Mouse (Mus musculus) layer of hippocampus, adult 11-12 months (tissue): ENCODE results near the gene Tnni3.
"Not testable (repeated sequence)": the region's sequence is repeated elsewhere in the genome, so short reads cannot be mapped to it uniquely, and the experiment has no call there.

Experiments used
- DNase-seq: peaks from one replicate; pipeline ENCODE4 v3.0.0; 2022; ENCODE audit warnings: low spot score

The Tnni3 gene

DNA sequence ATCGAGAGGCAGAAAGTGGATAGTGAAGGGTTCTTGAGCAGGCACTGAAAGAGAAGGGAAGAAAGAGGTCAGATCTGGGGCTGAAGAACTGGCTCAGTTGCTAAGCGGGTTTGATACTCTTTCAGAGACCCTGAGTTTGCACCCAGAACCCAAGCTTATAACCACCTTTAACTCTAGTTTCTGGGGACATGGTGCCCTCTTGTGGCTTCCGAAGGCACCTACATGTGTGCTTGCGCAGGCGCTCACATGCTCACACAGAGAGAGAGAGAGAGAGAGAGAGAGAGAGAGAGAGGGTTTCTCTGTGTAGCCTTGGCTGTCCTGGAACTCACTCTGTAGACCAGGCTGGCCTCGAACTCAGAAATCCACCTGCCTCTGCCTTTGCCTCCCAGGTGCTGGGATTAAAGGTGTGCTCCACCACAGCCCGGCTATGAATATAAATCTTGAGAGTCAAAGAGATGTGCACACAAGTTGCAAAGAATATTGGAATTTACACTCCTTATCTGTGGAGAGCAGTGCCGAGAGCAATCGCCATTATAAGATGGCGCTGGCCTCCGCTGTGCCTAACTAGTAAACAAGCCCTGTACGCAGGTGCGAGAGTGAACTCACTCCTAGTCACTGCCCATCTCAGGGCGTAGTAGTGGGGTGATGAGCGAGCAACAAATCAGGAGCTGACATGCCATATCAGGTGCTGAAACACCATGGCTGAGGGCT lies at the start of gene Tnni3:
Gene Tnni3, minus strand, starts transcription at position 18 of the 711 bp plus-strand sequence.
- peak; percentile 52 for DNase-seq

DNA sequence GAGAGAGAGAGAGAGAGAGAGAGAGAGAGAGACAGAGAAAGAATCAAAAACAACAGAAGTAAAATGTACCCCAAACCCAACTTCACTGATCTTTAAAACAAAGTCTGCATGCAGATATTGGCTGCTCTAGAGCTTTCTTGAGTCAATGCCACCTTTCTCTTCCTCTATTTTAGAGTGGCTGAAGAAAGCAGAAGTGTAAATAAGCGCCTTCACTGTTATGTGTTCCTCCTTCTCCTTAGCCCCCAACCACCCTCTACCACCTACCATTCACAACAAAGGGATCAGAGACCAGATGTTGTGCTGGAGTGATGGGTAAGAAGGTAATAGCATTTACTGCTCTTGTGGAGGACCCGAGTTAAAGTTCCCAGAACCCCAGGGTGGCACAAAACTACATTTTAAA lies 48.3 kb upstream of the Tnni3 start:
- DNase-seq = not testable (repeated sequence)

DNA sequence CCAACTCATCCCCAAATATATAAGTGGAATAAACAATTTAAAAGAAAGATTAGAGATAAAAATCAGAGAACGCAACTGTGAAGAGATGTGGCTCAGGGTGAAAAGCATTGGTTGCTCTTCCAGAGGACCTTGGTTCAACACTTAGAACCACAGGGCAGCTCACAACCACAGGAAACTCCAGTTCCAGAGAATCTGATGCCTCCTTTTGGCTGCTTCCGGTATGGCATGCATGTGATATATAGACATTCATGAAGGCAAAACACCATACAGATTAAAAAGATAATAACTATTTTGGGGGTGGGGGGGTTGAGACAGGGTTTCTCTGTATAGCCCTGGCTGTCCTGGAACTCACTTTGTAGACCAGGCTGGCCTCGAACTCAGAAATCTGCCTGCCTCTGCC lies 38.6 kb upstream of the Tnni3 start:
- DNase-seq = no peak

DNA sequence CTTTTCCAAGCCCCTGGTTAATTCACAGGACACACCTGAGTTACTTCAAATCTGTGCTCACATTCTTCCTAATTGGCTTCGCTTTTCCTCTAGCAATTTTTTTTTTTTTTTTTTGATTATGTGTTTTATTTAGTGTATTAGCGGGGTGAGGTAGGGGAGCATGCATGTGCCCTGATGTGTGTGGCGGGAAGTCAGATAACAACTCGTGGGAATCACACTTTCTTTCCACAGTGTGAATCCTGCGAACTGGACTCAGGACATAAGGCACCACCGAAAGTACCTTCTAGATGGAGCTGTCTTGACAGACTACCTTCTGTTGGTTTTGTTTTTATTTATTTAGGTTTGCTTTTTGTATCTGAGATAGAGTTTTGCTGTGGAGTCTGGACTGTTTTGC lies 33.1 kb upstream of the Tnni3 start:
- no peak for DNase-seq

DNA sequence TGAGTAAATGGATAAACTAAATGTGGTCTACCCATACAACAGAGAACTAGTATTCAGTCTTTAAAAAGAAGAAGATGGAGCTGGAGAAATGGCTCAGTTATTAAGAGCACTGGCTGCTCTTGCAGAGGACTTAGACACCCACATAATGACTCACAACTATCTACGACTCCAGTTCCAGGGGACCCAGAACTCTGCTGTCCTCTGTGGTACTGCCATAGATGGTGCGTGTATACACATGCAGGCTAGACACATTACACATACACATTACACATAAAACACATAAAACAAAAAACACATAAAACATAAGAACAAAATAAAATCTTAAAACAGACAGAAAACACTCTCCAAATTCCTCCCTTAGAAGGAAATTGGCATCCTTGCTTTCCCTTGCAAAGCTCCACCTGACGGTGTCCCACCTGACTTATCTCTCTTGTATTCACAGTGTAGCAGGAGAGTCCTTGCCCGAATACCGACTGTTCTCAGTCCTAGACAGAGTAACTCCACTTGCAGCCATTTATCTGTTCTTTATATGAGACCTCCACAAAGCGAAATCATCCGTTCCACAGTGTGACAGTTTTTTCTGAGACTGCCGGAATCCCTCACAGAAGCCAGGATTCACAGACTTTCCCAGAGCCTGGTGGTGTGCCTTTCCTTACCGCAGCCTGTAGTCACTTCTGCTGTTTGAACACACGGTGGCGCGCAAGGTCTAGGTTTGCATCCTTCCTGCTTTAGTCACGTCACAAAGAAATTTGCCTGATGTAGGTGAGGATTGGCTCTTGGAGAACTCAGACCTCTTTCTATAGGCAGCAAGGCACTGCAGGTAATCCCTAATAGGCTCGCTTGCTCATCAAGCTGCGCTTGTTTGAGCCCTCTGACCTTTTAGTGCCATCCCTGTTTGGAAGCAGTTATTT lies 32.5 kb upstream of the Tnni3 start:
- peak; percentile 84 for DNase-seq

DNA sequence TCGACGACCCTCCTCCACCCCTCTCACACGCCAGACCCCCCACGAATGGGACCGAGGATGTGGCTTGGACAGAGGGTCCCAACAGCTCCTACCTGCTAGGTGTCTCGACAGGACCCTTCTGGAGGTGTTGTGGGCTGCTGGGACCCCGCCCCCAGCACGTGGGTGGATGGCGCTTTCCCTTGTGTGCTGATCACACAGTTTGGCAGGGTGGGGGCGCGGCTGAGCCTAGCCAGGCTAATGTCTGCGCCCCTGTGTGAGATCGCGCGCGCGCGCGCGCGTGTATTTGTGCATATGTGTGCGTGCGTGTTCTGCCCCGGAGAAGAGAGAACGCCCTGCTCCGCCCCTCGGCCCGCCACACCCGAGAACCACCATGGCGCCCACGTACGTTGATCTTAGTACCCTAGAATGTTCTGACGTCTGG lies 23.2 kb upstream of the Tnni3 start, which contains the start of gene Syt5:
Gene Syt5, minus strand, starts transcription at position 321 of the 421 bp plus-strand sequence.
- DNase-seq = peak; percentile 78

DNA sequence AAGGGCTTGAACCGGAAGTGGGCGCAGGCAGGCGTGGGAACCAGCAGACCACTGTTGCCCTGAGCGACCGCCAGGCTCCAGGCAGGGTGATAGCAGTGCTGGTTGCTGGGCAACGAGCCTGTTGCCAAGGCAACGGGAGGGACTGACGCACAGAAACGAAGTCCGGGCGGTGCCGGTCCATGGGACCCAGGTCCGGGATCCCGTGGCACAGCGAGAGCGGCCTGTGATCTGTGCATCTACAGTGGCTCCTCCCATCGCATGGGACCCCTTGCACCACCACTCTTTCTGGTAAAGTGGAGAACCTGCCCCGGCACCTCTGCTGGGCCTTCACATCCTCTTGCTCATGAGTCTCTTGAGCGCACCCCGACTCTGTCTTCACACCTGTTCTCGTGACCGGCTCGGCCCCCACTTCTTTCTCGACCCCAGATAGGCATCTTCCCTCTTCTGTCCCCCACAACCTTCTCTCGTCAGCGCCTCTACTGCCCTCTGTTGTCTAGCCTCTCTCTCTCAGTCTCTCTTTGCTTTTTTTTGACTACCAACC lies 22.6 kb upstream of the Tnni3 start:
- peak; percentile 92 for DNase-seq

DNA sequence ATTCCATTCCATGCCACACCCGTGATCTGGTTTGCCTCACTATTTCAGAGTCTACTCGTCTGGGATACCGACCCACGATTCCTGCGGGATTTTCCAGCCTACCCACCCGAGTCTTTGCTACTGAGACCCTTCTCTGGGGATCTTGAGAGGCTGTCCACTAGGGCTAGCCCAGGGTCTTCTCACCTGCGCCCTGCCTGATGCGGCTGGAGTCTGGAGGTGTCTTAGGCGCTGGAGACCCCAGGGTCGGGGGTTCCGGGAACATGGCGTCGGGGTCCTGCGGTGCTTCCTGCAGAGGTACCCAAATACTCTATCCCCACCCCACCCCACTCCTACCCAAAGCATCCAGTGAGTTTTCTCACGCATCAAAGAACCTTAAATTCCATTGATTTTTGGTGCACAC lies 22.0 kb upstream of the Tnni3 start:
- DNase-seq = no peak

DNA sequence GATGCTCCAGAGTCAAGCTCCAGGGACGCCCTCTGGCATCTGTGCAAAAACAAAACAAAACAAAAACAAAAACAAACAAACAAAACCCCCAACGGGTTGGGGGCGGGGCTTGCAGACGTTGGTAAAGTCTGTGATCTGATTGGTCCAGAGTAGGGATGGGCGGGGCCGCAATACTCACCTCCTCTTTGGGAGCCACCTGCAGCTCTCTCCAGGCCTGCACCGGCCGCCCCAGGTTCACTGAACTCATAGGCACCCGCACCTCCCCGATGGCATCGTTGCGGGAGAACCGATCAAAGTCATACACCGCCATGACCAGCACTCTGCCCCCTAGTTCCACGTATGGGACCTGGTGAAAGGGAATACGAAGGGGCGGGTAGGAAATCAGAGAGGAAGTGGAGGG lies 18.0 kb upstream of the Tnni3 start:
- DNase-seq = no peak

DNA sequence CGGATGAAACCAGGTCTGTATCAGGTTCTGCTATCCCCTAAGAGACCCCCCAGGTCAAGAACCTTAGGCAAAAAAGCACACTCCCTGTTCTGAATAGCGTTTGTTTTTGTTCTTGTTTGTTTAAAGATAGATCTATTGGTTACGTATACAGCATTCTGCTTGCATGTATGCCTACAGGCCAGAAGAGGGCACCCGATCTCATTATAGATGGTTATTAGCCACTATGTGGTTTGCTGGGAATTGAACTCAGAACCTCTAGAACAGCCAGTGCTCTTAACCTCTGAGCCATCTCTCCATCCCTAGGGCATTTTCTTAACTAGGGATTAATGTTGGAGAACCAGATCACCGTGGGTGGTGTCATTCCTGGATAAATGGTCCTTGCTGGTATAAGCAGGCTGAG lies 17.3 kb upstream of the Tnni3 start:
- DNase-seq = no peak

DNA sequence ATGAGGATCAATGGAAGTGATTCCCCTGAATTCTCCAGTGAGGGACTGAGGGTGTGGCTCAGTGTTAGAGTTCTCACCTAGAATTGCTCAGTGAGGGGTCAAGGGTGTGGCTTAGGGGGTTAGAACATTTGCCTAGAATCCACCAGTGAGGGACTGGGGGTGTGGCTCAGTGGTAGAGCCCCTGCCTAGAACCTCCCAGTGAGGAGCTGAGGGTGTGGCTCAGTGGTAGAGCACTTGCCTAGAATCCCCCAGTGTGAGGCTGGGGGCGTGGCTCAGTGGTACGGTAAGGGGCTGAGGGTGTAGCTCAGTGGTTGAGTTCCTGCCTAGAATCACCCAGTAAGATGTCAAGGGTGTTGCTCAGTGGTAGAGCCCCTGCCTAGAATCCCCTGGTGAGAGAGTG lies 15.0 kb upstream of the Tnni3 start:
- DNase-seq = no peak

DNA sequence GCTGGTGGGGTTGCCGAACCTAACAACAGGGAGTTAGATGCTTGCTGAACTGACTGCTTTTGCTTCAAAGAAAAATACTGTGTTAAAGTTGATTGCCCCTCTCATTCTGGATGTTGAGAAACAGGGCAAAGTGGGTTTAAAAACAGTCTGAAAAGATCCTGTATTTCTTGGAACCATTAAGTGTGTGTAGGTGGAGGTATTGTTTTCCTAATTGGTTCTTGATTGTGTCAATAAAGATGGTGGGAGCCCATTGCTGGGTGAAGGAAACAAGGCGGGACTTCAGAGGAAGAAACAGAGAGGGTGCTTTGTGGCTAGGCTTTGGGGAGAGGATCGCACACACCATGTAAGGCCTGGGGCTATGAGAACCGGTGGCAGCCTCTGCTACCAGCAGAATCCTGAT lies 13.2 kb upstream of the Tnni3 start:
- no peak for DNase-seq

DNA sequence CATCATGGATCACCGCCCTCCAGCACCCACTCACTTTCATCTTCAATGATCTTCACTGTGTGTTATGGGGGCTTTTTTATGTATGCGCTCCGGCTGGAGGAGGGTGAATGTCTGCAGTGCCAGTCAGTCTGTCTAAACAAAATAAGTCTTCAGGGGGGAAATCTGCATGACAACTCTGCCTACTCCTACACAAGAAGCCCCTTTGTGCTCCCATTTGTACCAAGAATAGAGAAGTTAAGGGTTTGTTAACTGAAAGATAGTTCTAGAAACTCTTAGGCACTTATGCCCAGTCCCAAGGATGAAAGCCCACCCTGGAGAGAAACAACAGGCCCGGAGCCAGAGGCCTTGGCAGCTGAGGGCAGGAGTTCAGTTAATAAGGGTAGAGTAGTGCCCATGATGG lies 12.3 kb upstream of the Tnni3 start:
- no peak for DNase-seq

DNA sequence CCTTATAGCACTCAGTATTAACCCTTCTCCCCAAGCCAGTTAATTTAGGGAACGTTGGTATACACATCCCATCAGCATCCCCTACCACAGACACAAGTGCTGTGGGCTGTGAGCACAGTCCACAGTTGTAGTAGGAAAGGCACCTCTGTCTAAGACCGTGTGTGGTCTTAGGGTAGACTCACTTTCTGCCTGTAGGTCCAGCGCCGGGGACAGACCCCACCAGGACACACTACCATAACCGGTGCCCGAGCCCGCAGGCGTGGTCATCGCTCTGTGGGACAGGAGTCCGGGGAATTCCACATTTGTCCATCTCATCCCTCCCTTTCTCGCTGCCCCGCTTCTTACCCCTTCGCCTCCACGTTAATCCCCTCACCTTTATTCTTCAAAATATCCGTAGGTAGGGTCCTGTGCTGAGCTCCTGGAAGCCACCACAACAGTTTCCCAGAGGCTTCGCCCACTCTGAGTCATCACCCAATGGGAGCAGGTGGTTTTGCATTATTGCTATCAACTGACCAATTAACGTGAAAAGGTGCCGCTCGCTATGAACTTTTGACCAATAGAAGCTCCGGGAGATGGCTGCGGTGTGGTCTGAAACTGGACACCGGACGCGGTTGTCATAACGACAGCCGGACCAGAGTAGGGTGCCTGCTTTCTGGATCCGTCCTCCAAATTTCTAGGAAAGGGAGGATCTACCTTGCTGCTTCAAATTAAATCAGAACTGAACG lies 8.1 kb upstream of the Tnni3 start, which contains the start of gene Dnaaf3:
Gene Dnaaf3, minus strand, starts transcription at position 449 of the 725 bp plus-strand sequence.
- DNase-seq = no peak

DNA sequence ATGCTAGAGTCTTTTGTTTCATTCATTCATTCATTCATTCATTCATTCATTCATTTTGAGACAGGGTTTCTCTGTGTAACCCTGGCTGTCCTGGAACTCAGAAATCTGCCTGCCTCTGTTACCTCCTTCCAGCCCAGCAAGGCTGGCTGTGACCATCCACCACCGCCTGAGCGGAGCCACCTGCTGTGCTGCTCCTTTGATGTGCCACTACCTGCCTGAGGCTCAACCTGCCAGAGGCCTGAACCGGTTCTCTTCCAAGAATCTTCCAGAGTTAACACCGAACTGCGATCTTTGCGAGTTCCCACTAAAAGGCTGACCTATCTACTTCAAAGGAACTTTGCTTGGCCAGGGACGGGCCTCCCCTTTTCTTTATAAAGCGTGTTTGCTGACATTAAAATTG lies 6.1 kb upstream of the Tnni3 start:
- not testable (repeated sequence) for DNase-seq

DNA sequence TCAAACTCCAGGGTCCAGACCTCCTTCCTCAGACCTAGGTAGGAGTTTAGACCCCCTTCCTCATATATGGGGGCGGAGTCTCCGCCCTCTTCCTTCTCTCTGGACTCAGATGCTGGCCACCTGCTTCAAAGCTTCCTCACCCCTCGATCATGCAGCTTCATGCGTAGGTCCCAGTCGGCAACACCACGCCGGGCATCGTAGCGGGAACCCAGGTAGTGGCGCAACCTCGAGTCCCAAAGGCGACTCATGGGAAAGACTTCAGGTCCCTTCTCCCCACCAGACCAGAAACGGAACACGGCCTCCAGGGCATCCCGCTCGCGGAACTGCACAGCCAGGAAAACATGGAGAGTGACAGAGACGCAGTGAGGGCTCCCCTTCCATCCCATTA lies 3.3 kb upstream of the Tnni3 start:
- DNase-seq = no peak

DNA sequence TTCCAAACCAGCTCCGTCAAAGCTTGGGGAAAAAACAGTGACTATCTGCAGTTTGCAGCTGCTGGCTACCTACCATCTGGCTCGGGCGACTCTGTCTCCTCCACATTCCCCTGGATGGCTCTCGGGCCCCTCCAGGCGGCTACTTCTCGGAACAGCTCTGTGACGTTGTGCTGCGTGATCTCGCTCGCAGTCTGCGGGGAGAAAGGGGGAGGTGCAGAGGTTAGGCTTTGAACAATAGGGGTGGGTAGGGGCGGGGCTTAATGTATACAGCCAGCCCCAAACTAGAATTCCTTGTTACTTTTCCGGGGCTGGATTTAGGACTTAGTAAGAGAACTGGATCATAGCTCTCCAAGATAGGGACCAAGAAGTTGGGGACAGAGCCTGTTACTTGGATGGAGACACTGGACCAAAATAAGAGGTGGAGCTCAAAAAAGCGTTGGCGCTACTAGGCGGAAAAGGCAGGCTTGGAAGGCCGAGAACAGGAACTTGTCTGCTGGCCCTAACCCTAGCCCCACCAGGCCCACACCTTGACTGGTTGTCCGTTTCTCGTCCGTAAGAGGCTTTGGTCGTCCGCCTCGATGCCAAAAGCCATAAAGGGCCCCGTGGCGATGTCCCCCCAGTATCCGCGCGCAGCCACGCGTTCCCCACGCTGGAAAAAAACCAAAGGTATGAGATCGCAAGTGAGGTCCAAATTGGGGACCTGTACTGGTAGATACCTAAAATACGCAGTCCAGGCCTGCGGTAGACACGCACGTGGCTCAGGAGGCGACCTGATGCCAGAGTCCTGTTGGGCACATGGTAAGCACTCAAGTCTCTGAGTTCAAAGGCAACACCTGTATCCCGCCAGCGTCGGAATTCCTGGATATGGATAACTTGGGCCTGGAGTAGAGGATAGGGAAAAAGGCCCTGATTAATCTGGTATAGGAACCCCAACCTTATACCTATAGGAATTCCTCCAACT lies 2.6 kb upstream of the Tnni3 start:
- DNase-seq = peak; percentile 75

DNA sequence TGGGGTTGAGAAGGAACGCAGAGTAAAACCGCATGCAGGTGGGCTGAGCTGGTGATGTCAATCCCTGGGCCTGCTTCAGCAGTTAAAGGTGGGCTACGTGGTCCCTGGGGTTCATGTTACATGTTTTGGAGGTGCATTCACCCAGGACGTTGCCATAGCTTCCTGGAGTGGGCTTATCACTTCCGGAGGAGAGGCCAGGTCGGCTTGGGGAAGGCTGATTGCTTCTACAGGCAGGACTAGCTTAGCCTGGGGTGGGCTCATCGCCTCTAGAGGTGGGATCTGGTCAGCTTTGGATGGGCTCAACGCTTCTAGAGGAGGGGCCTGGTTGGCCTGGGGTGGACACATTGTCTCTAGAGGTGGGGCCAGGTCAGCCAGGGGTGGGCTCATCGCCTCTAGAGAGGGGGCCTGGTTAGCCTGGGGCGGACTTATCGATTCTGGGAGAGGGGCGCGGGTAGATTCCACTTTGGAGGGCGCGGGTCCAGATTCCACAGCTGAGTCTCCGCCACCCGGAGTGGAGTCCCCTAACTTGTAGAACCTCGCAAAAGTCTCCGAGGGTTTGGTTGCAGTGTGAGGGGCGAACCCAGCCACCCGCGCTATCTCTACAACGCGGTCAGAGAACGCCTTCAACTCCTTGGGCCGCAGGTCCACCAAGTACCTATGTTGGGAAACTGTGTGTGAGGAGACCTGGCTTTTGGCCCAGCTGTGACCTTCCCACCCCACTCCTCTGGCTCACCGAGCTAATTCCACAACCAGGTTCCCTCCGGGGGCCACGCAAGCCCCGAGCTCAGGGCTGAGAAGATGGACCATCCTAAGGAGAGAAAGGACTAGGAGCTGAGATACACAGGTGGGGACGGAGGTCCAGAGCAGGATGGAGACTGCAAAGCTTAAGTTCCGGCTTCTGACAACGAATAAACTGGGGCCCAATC lies 561 bp downstream of the Tnni3 start:
- no peak for DNase-seq

DNA sequence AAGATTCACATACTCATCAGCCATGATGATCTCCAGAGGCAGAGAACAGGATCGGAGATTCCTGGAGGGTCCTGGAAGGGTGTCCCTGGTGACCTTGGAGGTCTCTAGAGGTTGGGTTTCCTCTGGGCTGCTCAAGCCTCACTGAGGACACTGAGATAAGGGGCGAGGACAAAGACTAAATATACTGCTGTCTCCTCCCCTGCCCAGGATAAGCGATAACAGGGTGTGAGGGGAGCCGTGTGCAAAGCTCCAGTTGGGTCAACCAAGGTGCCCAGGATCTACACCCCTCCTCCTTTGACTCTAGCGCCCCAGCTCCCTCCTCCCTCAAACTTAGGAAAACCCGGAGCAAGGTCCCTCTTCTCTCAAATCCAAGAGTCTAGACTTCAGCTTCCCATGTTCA lies 1.7 kb downstream of the Tnni3 start:
- no peak for DNase-seq
